Mouse (Mus musculus): ENCODE data around the gene Tgfbr3l.

GRCm38 (mm10) chr8:4247241-4247640 lies 773 bp upstream of the Tgfbr3l start:
- TF ChIP-seq CTCF (IDR thresholded peaks at IDR 0.05; ENCODE audit: low read depth) (no peak), EP300 (IDR thresholded peaks at IDR 0.05; ENCODE audit: low read depth) (no peak)

Measured in liver, postnatal 0 days (tissue).